Mouse (Mus musculus): Measurements from ENCODE around the gene Esyt3. TPM values are rescaled to one million over a fixed set of nuclear protein-coding genes. Genes with fewer than 3 reads are reported as not detected.

The Esyt3 gene
- total RNA-seq (2021): not detected
- long read RNA-seq, experiment 1: 0 reads
- long read RNA-seq, experiment 2: 0 reads

GRCm38 (mm10) chr9:99357921-99358692, at the start of gene Esyt3:
TSS of gene Esyt3 (minus strand) at chr9:99358557.
- DNase-seq: no peak
- intact Hi-C loops (cut with DNase I): no loop called here

GRCm38 (mm10) chr9:99401288-99401974, 43.1 kb upstream of the Esyt3 start:
- intact Hi-C loops (cut with DNase I): loop anchor here (5.0 kb wide), 1 partner anchor 36 kb away; the partner anchor contains the start of gene Mras
- DNase-seq: peak in 1 of 2 experiments; percentile 25

GRCm38 (mm10) chr9:99400781-99401180, 42.4 kb upstream of the Esyt3 start:
- no peak for DNase-seq
- intact Hi-C loops (cut with DNase I): loop anchor here (5.0 kb wide), 1 partner anchor 37 kb away; the partner anchor contains the start of gene Mras

GRCm38 (mm10) chr9:99397056-99397815, 38.9 kb upstream of the Esyt3 start:
- peak in 1 of 2 experiments; percentile 34 for DNase-seq
- intact Hi-C loops (cut with DNase I): no loop called here

- intact Hi-C loops (cut with DNase I): no loop called here
Measured at GRCm38 (mm10) chr9:99394366-99394765, 36.0 kb upstream of the Esyt3 start.

GRCm38 (mm10) chr9:99393146-99393545, 34.8 kb upstream of the Esyt3 start:
- intact Hi-C loops (cut with DNase I): no loop called here
- no peak for DNase-seq

More at GRCm38 (mm10) chr9:99394366-99394765, 36.0 kb upstream of the Esyt3 start:
- DNase-seq: no peak

- DNase-seq: no peak
Measured at GRCm38 (mm10) chr9:99391557-99391956, 33.2 kb upstream of the Esyt3 start.

GRCm38 (mm10) chr9:99390716-99391115, 32.4 kb upstream of the Esyt3 start:
- no peak for DNase-seq
- intact Hi-C loops (cut with DNase I): no loop called here

More at GRCm38 (mm10) chr9:99391557-99391956, 33.2 kb upstream of the Esyt3 start:
- intact Hi-C loops (cut with DNase I): no loop called here

GRCm38 (mm10) chr9:99390201-99390600, 31.8 kb upstream of the Esyt3 start:
- no peak for DNase-seq
- intact Hi-C loops (cut with DNase I): no loop called here

- intact Hi-C loops (cut with DNase I): no loop called here
- DNase-seq: no peak
Measured at GRCm38 (mm10) chr9:99389506-99389905, 31.1 kb upstream of the Esyt3 start.

- intact Hi-C loops (cut with DNase I): no loop called here
- no peak for DNase-seq
Measured at GRCm38 (mm10) chr9:99388856-99389255, 30.5 kb upstream of the Esyt3 start.

- DNase-seq: no peak
- intact Hi-C loops (cut with DNase I): no loop called here
Measured at GRCm38 (mm10) chr9:99388078-99388477, 29.7 kb upstream of the Esyt3 start.

GRCm38 (mm10) chr9:99382556-99382955, 24.2 kb upstream of the Esyt3 start:
- DNase-seq: no peak
- intact Hi-C loops (cut with DNase I): no loop called here

GRCm38 (mm10) chr9:99379194-99379593, 20.8 kb upstream of the Esyt3 start:
- intact Hi-C loops (cut with DNase I): loop anchor here (5.0 to 10.0 kb wide), 2 partner anchors 134 to 237 kb away; partner anchors contain the start of genes Cep70 and Pik3cb
- no peak for DNase-seq

- intact Hi-C loops (cut with DNase I): loop anchor here (2.0 to 10.0 kb wide), 3 partner anchors 132 to 310 kb away; partner anchors contain the start of genes Cep70 and Pik3cb
Measured at GRCm38 (mm10) chr9:99376591-99377418, 18.4 kb upstream of the Esyt3 start.

GRCm38 (mm10) chr9:99368431-99368830, 10.1 kb upstream of the Esyt3 start:
- intact Hi-C loops (cut with DNase I): no loop called here
- DNase-seq: no peak

More at GRCm38 (mm10) chr9:99376591-99377418, 18.4 kb upstream of the Esyt3 start:
- DNase-seq: peak; percentile 32 to 44

GRCm38 (mm10) chr9:99365906-99366305, 7.5 kb upstream of the Esyt3 start:
- DNase-seq: no peak
- intact Hi-C loops (cut with DNase I): no loop called here

GRCm38 (mm10) chr9:99363076-99363475, 4.7 kb upstream of the Esyt3 start:
- intact Hi-C loops (cut with DNase I): no loop called here
- DNase-seq: no peak

GRCm38 (mm10) chr9:99361946-99362345, 3.6 kb upstream of the Esyt3 start:
- intact Hi-C loops (cut with DNase I): no loop called here
- DNase-seq: no peak

GRCm38 (mm10) chr9:99359012-99359411, 655 bp upstream of the Esyt3 start:
- intact Hi-C loops (cut with DNase I): no loop called here
- no peak for DNase-seq

Measured in gastrocnemius, postnatal 36 days (tissue).